Mouse (Mus musculus) ES-Bruce4 (cell line): Measurements from ENCODE around the gene Olfm1.

ENCODE experiments used
- CTCF ChIP-seq: IDR thresholded peaks from one replicate; pipeline ENCODE4 v1.8.1; 2011; ENCODE audit warnings: low read depth, low read length
- EP300 ChIP-seq: IDR thresholded peaks from 2 replicates; pipeline ENCODE4 v1.6.1; 2011; ENCODE audit warnings: low read depth, low read length; ENCODE audit not compliant: insufficient read depth

DNA sequence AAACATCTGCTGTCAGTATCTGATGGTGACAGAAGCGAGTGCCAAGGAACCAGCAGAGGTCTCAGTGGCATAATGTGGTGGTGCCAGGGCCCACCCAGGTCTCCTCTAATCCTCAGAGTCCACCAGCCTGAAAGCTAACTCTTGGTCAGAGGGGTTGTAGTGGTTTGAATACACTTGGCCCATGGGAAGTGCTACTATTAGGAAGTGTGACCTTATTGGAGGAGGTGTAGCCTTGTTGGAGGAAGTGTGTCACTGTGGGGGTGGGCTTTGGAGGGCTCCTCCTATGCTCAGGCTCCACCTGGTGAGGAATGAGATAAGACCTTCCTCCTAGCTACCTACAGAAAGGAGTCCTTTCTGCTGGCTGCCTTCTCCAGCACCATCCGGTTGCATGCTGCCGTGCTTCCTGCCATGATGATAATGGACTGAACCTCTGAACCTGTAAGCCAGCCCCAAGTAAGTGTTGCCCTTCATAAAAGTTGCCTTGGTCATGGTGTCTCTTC lies 75.0 kb downstream of the Olfm1 start:
- TF ChIP-seq EP300 (no peak), CTCF (no peak)
